Mouse (Mus musculus) retina, postnatal 1 day (tissue): ENCODE data around the gene Tmem147.
A peak's percentile ranks its signal among the peaks of the same experiment; 100 is the strongest.
"Not testable (repeated sequence)": the region's sequence is repeated elsewhere in the genome, so short reads cannot be mapped to it uniquely, and the experiment has no call there.

ENCODE experiments used
- DNase-seq: peaks from one replicate; pipeline ENCODE4 v3.0.0-alpha.2; 2012

Tmem147 gene

GRCm38 (mm10) chr7:30729396-30730063 is at the start of gene Tmem147:
Gene Tmem147, minus strand, starts transcription at chr7:30729540.
- peak; percentile 96 for DNase-seq

- DNase-seq = no peak
Measured at GRCm38 (mm10) chr7:30777911-30778310, 48.6 kb upstream of the Tmem147 start.

GRCm38 (mm10) chr7:30777081-30777579 is 47.8 kb upstream of the Tmem147 start:
- peak; percentile 16 for DNase-seq

GRCm38 (mm10) chr7:30776104-30776503 is 46.8 kb upstream of the Tmem147 start:
- DNase-seq = no peak

- DNase-seq = no peak
Measured at GRCm38 (mm10) chr7:30769236-30769635, 39.9 kb upstream of the Tmem147 start.

- no peak for DNase-seq
Measured at GRCm38 (mm10) chr7:30766408-30766807, 37.1 kb upstream of the Tmem147 start.

GRCm38 (mm10) chr7:30765173-30765572 is 35.8 kb upstream of the Tmem147 start:
- peak; percentile 44 for DNase-seq

- DNase-seq = no peak
Measured at GRCm38 (mm10) chr7:30763456-30763855, 34.1 kb upstream of the Tmem147 start, which contains the start of gene Dmkn. Gene Dmkn, plus strand, starts transcription at chr7:30763756.

- DNase-seq = no peak
Measured at GRCm38 (mm10) chr7:30761769-30762352, 32.5 kb upstream of the Tmem147 start.

GRCm38 (mm10) chr7:30758853-30759252 is 29.5 kb upstream of the Tmem147 start:
- DNase-seq = peak; percentile 64

GRCm38 (mm10) chr7:30757001-30757400 is 27.7 kb upstream of the Tmem147 start:
- no peak for DNase-seq

- DNase-seq = no peak
Measured at GRCm38 (mm10) chr7:30751086-30751669, 21.8 kb upstream of the Tmem147 start, which contains the start of gene Sbsn. Gene Sbsn, plus strand, starts transcription at chr7:30751471.

GRCm38 (mm10) chr7:30749824-30750606 is 20.7 kb upstream of the Tmem147 start:
- DNase-seq = no peak

GRCm38 (mm10) chr7:30747525-30748204 is 18.3 kb upstream of the Tmem147 start:
- no peak for DNase-seq

GRCm38 (mm10) chr7:30744022-30744598 is 14.8 kb upstream of the Tmem147 start:
- peak; percentile 45 for DNase-seq

GRCm38 (mm10) chr7:30743617-30744016 is 14.3 kb upstream of the Tmem147 start, which contains the start of gene Gapdhs:
Gene Gapdhs, minus strand, starts transcription at chr7:30743681.
- DNase-seq = not testable (repeated sequence)

GRCm38 (mm10) chr7:30742570-30742969 is 13.2 kb upstream of the Tmem147 start:
- DNase-seq = not testable (repeated sequence)

- DNase-seq = no peak
Measured at GRCm38 (mm10) chr7:30736211-30736610, 6.9 kb upstream of the Tmem147 start.

GRCm38 (mm10) chr7:30730064-30730722 is 853 bp upstream of the Tmem147 start:
- peak; percentile 23 for DNase-seq

GRCm38 (mm10) chr7:30728739-30729395 is 473 bp downstream of the Tmem147 start:
- DNase-seq = no peak

GRCm38 (mm10) chr7:30728214-30728613 is 1.1 kb downstream of the Tmem147 start:
- no peak for DNase-seq
